Mouse (Mus musculus): Measurements from ENCODE around the gene Zc3h12d.

Gene Zc3h12d

DNA sequence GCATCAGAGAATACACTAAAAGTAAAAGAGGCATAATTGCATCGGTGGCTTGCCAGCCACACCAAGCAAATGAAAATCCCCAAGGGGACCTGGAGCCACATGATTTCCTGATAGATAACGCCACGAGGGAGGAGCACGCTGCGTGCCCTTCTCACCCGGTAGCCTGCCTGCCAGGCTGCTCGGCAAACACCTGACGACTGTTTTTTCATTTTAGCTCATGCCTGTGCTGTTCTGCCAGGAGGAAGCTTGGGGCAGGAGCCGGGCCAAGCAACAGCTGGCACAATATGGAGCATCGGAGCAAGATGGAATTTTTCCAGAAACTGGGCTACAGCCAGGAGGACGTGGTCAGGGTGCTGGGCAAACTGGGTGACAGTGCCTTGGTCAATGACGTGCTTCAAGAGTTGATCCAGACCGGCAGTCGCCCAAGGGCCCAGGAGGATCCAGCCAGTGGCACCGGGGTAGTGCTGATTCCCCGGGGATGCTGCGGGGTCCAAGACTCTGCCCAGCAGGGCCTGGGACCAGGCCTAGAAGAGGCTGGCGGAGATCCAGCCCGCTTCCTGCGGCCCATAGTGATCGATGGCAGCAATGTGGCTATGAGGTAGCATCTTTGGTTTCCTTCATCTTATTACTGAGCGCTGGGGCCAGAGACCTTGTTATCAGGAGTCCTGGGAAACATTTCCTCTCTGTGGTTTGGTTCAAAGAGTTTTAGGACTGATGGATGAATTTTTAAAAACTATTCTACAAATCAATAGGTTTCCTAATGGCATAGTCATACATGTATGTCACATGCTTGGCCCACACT lies 7.5 kb downstream of the Zc3h12d start:
- no peak for DNase-seq (ENCODE audit: low spot score)

GRCm38 (mm10) chr10:7840353-7840733 lies 8.1 kb downstream of the Zc3h12d start:
- DNase-seq (ENCODE audit: low spot score): no peak

GRCm38 (mm10) chr10:7840785-7841184 lies 8.5 kb downstream of the Zc3h12d start:
- DNase-seq (ENCODE audit: low spot score): no peak

- DNase-seq (ENCODE audit: low spot score): peak; percentile 46
Measured at GRCm38 (mm10) chr10:7841571-7842080, 9.4 kb downstream of the Zc3h12d start.

GRCm38 (mm10) chr10:7843181-7843580 lies 10.9 kb downstream of the Zc3h12d start:
- DNase-seq (ENCODE audit: low spot score): no peak

- DNase-seq (ENCODE audit: low spot score): no peak
Measured at GRCm38 (mm10) chr10:7844161-7844560, 11.9 kb downstream of the Zc3h12d start.

- no peak for DNase-seq (ENCODE audit: low spot score)
Measured at GRCm38 (mm10) chr10:7845136-7845535, 12.9 kb downstream of the Zc3h12d start.

- no peak for DNase-seq (ENCODE audit: low spot score)
Measured at GRCm38 (mm10) chr10:7845991-7846390, 13.7 kb downstream of the Zc3h12d start.

GRCm38 (mm10) chr10:7847166-7847605 lies 14.9 kb downstream of the Zc3h12d start:
- no peak for DNase-seq (ENCODE audit: low spot score)

DNA sequence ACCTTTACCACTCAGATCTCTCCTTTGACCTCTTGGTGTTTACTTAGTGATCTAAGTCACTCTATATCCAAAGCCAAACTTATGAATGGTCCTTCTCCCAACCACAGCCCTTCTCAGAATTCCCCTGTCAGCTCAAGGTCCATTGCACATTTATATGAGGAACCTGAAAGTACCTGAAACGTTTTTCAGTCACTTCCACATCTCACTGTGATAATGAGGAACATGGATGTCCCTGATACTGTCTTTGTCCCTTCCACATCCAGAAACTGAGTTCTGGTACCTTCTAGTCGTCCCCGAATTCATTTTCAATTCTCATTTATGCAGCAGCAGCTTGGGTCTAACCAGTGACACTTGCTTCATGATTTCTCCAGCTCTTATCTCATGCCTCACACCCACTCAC lies 19.6 kb downstream of the Zc3h12d start:
- DNase-seq (ENCODE audit: low spot score): no peak

GRCm38 (mm10) chr10:7860494-7860893 lies 28.2 kb downstream of the Zc3h12d start:
- no peak for DNase-seq (ENCODE audit: low spot score)

DNA sequence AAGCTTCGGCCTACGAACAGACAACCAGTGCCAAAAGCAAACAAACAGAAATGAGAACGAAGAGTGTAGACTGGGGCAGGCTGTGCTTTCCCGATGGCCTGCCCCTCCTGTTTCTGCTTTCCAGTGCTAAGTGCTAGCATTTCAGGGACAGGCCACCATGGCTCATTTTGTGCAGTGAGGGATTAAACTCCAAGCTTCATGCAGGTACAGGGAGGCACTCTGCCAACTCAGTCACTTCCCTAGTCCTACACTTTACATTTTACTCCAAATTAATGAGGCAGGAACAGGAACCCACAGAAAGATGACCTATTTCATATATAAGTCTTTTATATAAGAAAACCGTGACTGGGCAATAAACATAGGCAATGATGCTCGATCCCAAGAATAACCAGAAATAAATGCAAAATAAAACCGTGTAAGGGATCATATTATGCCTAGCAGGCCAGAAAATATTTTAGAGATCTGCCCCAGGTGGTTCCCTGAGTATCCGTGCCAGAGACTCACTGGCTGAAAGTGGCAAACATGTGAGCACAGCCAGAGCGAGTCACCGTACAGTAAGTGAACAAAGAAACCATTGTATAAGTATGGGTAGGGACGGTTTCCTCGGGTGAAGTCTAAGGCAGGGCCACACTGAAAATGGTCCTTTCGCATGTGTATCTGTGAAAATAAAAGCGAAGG lies 29.1 kb downstream of the Zc3h12d start:
- DNase-seq (ENCODE audit: low spot score): no peak

DNA sequence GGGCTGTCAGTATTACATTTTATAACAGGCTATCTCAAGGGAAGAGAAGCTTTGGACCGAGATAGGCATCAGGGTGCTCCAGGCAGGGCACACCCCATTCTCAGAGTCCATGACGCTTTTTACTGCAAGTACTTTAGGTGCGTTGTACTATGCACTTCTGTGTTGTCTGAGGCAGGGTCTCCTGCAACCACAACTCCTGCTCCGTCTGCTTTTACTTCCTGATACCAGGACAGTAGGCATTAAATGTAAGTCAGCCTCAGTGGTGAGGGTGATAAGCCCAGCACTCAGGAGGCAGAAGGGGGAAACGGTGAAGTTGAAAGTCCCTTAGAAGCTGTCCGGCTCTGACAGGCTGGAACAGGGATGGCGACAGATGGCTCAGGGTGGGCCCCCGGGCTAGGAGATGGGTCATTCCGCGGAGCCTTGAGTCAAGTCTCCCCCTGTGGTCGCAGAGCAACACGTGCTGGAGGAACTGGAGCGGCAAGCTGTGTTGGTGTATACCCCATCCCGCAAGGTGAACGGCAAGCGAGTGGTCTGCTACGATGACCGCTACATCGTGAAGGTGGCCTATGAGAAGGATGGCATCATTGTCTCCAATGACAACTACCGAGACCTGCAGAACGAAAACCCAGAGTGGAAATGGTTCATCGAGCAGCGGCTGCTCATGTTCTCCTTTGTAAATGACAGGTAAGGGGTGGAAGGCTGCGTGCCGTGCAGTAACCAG lies 29.8 kb downstream of the Zc3h12d start:
- no peak for DNase-seq (ENCODE audit: low spot score)

DNA sequence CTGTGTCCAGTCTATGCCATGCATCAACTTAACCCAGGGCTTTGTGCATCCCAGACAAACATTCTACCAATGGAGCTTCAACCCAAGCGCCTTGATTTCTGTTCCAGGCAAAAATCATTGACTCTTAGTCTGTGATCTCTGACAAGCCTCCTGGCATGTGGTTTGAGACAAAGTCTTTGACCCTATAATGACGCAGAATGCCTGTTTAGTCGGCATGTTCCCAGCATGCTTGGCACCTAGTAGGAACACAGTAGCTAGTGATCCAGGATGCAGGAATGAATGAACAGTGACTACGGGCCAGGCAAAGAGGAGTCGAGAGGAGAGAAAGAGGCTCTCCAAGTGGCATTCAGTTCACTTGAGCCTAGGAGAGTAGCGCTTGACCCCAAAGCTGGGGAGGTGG lies 31.1 kb downstream of the Zc3h12d start:
- DNase-seq (ENCODE audit: low spot score): no peak

- no peak for DNase-seq (ENCODE audit: low spot score)
Measured at GRCm38 (mm10) chr10:7864184-7864583, 31.9 kb downstream of the Zc3h12d start.

DNA sequence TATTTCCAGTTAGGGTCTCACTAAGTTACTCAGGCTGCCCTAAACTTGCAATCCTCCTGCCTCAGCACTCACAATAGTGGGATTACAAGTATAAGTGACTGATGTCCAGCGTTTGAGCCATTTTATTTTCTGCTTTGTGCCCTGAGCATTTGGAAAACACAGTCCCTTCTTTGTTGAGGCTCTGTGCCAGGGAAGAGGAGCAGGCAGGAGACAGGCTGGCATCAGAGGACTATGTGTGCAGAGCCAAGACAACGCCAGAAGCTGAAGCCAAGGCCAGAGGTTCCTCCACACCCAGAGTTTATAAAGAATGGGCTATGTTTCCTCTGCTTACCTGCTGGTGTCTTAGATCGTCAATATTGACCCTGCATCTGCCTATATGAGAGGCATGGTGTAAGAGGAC lies 32.5 kb downstream of the Zc3h12d start:
- no peak for DNase-seq (ENCODE audit: low spot score)

GRCm38 (mm10) chr10:7866762-7867665 lies 34.7 kb downstream of the Zc3h12d start:
- peak; percentile 23 for DNase-seq (ENCODE audit: low spot score)

DNA sequence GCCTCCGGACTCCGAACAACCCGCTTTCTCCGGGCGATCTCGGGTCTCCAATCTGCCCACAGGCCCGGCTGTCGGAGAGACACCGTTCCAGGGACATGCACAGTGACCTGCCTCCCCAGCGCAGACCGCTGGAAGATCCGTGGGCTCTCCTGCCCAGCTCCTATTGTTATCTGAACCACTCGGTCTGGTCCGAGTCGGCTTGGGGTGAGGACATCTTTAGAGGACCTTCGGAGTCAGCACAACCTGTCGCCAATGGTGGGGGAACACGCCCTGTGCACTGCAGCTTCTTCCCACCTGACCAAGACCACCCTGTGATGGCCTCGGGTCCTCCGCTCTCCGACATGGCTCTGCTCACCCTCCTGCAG lies 35.4 kb downstream of the Zc3h12d start:
- DNase-seq (ENCODE audit: low spot score): no peak

GRCm38 (mm10) chr10:7869746-7870145 lies 37.5 kb downstream of the Zc3h12d start:
- DNase-seq (ENCODE audit: low spot score): no peak

- no peak for DNase-seq (ENCODE audit: low spot score)
Measured at GRCm38 (mm10) chr10:7870571-7871315, 38.5 kb downstream of the Zc3h12d start.
